8 mouse cellular contexts compared by ENCODE assay signal in the genomic region with DNA sequence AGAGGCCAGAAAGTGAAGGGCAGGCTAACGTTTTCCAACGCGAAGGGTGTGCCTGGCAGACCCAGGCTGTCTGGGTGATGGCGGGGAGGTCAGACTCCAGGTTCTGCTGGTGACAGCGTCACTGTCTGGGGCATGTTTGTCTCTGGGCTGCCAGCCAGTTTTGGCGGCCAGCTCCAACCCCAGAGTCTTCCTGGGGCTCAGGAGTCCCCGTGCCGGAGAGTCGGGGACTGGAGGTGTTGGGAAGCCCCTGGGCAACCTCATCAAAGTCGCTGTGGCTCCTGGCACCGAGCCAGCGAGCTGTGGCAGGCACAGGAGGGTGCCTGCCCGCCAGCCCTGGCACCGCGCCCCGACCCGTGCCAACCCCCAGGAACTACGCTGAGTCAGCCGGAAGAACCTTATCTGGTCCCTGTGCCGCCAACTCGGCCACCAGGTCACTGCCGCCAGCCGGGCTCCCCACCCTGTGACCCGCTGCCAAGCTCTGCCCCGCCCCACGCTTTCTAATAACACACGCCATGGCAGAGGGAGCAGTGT. TPM values are rescaled to one million over a fixed set of nuclear protein-coding genes. Genes with fewer than 3 reads are reported as not detected.
DNase-seq lines count a peak whose midpoint lies in the region; ATAC-seq lines count a peak whose summit lies in the region.

No protein-coding gene starts in this region.

- peaks cover 27% of the 10 kb centered on the region; the same call in 1 of the 2 replicates for H3K36me3 ChIP-seq in heart, embryonic 14.5 days (ENCODE audit: control insufficient read depth, insufficient read depth, low read length)

- peak overlapping the region; percentile 78 to 80 for H3K27ac ChIP-seq in heart, embryonic 14.5 days (replicated peaks in 1 of 2; ENCODE audit: control insufficient read depth in 1 of 2, insufficient read depth in 1 of 2, low read depth in 2 of 2, low read length in 2 of 2)

- no peaks in the 10 kb centered on the region for H3K9me3 ChIP-seq in heart, embryonic 14.5 days (ENCODE audit: control insufficient read depth, low read length)

- peak overlapping the region; percentile 10 to 21; a peak in 2 of 4 replicates for H3K4me3 ChIP-seq in heart, embryonic 14.5 days (ENCODE audit: control insufficient read depth in 1 of 2, insufficient read depth in 1 of 2, low read depth in 1 of 2, low read length in 2 of 2)

- peak; percentile 46 for ATAC-seq in heart, embryonic 14.5 days (ENCODE audit: insufficient number of reproducible peaks, insufficient read depth, low FRiP score, low read depth)
- ATAC-seq in megakaryocyte-erythroid progenitor cell, adult 5-6 weeks (replicated peaks; ENCODE audit: low FRiP score, low TSS enrichment, poor library complexity, severe bottlenecking) = peak; percentile 84

- peaks cover 54 to 73% of the 10 kb centered on the region in 2 experiments for H3K4me1 ChIP-seq in heart, embryonic 14.5 days (ENCODE audit: control insufficient read depth in 2 of 2, insufficient read depth in 2 of 2, low read length in 2 of 2)

- WGBS in heart, embryonic 14.5 days = 22% methylated on average over 27 of the region's 27 CpGs

- DNase-seq in urinary bladder, adult 18-20 months (ENCODE audit: low spot score in 2 of 2) = peak; percentile 84 to 86
- DNase-seq in urinary bladder, postnatal 10 days (ENCODE audit: low spot score) = no peak
- DNase-seq in cerebellum, postnatal 25 days = peak; percentile 75 to 82
- DNase-seq in kidney, postnatal 25 days = peak; percentile 82 to 92
- DNase-seq in testis, postnatal 10 days (ENCODE audit: low spot score) = peak; percentile 84
- no peak for DNase-seq in embryo, embryonic 11 days

- peak overlapping the region; percentile 55 for H3K9ac ChIP-seq in heart, embryonic 14.5 days (ENCODE audit: low read length)

- no peaks in the 10 kb centered on the region for H3K27me3 ChIP-seq in heart, embryonic 14.5 days (ENCODE audit: control insufficient read depth, insufficient read depth, low read length)

- peak overlapping the region; percentile 60 for H3K4me2 ChIP-seq in heart, embryonic 14.5 days (ENCODE audit: low read length)

RNA-seq across cellular contexts. Expression of a gene that starts 10.1 kb away (rescaled TPM):
- 1.9 and 2.8 TPM in 2 replicates for polyA plus RNA-seq in heart, embryonic 14.5 days (2014; fragmentation: Nextera tagmentation; extraction: Ambion mirVana)
- 4.4 and 5.9 TPM in 2 replicates for total RNA-seq in megakaryocyte-erythroid progenitor cell, adult 5-6 weeks (2014; fragmentation: Nextera tagmentation)
- total RNA-seq in megakaryocyte-erythroid progenitor cell, adult 5-6 weeks (2017) = 5.4 and 6.0 TPM in 2 replicates

RNA-seq across cellular contexts. Expression of a gene that starts 16.0 kb away (rescaled TPM):
- polyA plus RNA-seq in heart, embryonic 14.5 days (2014; fragmentation: Nextera tagmentation; extraction: Ambion mirVana) = 96.7 and 98.5 TPM in 2 replicates
- total RNA-seq in megakaryocyte-erythroid progenitor cell, adult 5-6 weeks (2014; fragmentation: Nextera tagmentation) = 80.3 and 91.7 TPM in 2 replicates
- 35.5 and 38.9 TPM in 2 replicates for total RNA-seq in megakaryocyte-erythroid progenitor cell, adult 5-6 weeks (2017)

RNA-seq across cellular contexts. Expression of a gene that starts 20.2 kb away (rescaled TPM):
- 0.19 and 0.70 TPM in 2 replicates for polyA plus RNA-seq in heart, embryonic 14.5 days (2014; fragmentation: Nextera tagmentation; extraction: Ambion mirVana)
- total RNA-seq in megakaryocyte-erythroid progenitor cell, adult 5-6 weeks (2014; fragmentation: Nextera tagmentation) = 0.31 TPM in 1 of 2 replicates, not detected in the other
- total RNA-seq in megakaryocyte-erythroid progenitor cell, adult 5-6 weeks (2017) = 2.2 TPM in 1 of 2 replicates, not detected in the other

RNA-seq across cellular contexts. Expression of a gene that starts 23.0 kb away (rescaled TPM):
- 73.2 and 84.4 TPM in 2 replicates for polyA plus RNA-seq in heart, embryonic 14.5 days (2014; fragmentation: Nextera tagmentation; extraction: Ambion mirVana)
- 82.9 and 86.4 TPM in 2 replicates for total RNA-seq in megakaryocyte-erythroid progenitor cell, adult 5-6 weeks (2014; fragmentation: Nextera tagmentation)
- total RNA-seq in megakaryocyte-erythroid progenitor cell, adult 5-6 weeks (2017) = 23.4 and 24.8 TPM in 2 replicates

RNA-seq across cellular contexts. Expression of a gene that starts 26.3 kb away (rescaled TPM):
- polyA plus RNA-seq in heart, embryonic 14.5 days (2014; fragmentation: Nextera tagmentation; extraction: Ambion mirVana) = 4.6 TPM in 1 of 2 replicates, not detected in the other
- total RNA-seq in megakaryocyte-erythroid progenitor cell, adult 5-6 weeks (2014; fragmentation: Nextera tagmentation) = not detected in 2 replicates
- total RNA-seq in megakaryocyte-erythroid progenitor cell, adult 5-6 weeks (2017) = not detected in 2 replicates

Comparison
In these comparisons a context has a peak if more than half of its experiments do, and no peak if none do; other contexts are left out.
1. DNase-seq: peak in urinary bladder, adult 18-20 months (2 of 2), cerebellum, postnatal 25 days (2 of 2), kidney, postnatal 25 days (2 of 2) and testis, postnatal 10 days (single experiment); none in urinary bladder, postnatal 10 days (single experiment) and embryo, embryonic 11 days (single experiment).